Mouse (Mus musculus): ENCODE results near the gene Hacd3. TPM values are rescaled to one million over a fixed set of nuclear protein-coding genes. Genes with fewer than 3 reads are reported as not detected.

Hacd3 gene
- 108 TPM for polyA plus RNA-seq (2017; shearing (Covaris generic))

GRCm38 (mm10) chr9:65020991-65021886, at the start of gene Hacd3:
Gene Hacd3, minus strand, starts transcription at chr9:65021693.

GRCm38 (mm10) chr9:65032269-65033108, 11.0 kb upstream of the Hacd3 start, which contains the start of gene Dpp8:
Gene Dpp8, plus strand, starts transcription at chr9:65032414.

GRCm38 (mm10) chr9:64960117-64960977, 61.1 kb downstream of the Hacd3 start, which contains the start of gene Ints14:
Gene Ints14, plus strand, starts transcription at chr9:64960905.

GRCm38 (mm10) chr9:64951161-64951657, 70.3 kb downstream of the Hacd3 start, which contains the start of gene Slc24a1:
Gene Slc24a1, minus strand, starts transcription at chr9:64951607.

Other genes starting within 250 kb of the Hacd3 start
- gene Dennd4a, start 210.4 kb downstream of the Hacd3 start, polyA plus RNA-seq (2017; shearing (Covaris generic)), result 345 TPM
- 0.43 TPM for gene Slc24a1, start 70.1 kb downstream of the Hacd3 start, polyA plus RNA-seq (2017; shearing (Covaris generic))
- gene Ints14, start 60.8 kb downstream of the Hacd3 start, polyA plus RNA-seq (2017; shearing (Covaris generic)), result 31.2 TPM
- 49.8 TPM for gene Dpp8, start 10.7 kb upstream of the Hacd3 start, polyA plus RNA-seq (2017; shearing (Covaris generic))
- gene Igdcc4, start 79.8 kb upstream of the Hacd3 start, polyA plus RNA-seq (2017; shearing (Covaris generic)), result 0.44 TPM
- gene Igdcc3, start 119.5 kb upstream of the Hacd3 start, polyA plus RNA-seq (2017; shearing (Covaris generic)), result not detected
- 13.0 TPM for gene Parp16, start 173.7 kb upstream of the Hacd3 start, polyA plus RNA-seq (2017; shearing (Covaris generic))
- gene Cilp, start 243.5 kb upstream of the Hacd3 start, polyA plus RNA-seq (2017; shearing (Covaris generic)), result 0.15 TPM